Mouse (Mus musculus) CH12.LX (cell line): Measurements from ENCODE around the gene Man1a2. TPM values are rescaled to one million over a fixed set of nuclear protein-coding genes. Genes with fewer than 3 reads are reported as not detected.

ENCODE experiments used
- DNase-seq: peaks from one replicate; pipeline ENCODE4 v3.0.0-alpha.2; 2013; ENCODE audit errors: extremely low read depth
- H3K27ac ChIP-seq: 2 replicates; pipeline ENCODE4 v1.5.1; 2012; ENCODE audit warnings: low read depth, mild to moderate bottlenecking, control low read depth, moderate library complexity; ENCODE audit not compliant: insufficient read depth
- H3K27me3 ChIP-seq: replicated peaks from 2 replicates; pipeline ENCODE3; 2012; ENCODE audit warnings: inconsistent platforms
- H3K36me3 ChIP-seq, 2 experiments: replicated peaks in 1 of 2; 2 replicates each; pipeline versions ENCODE3 to v1.6.1; 2012; ENCODE audit warnings: inconsistent platforms in 1 of 2, low read length in 1 of 2, mild to moderate bottlenecking in 1 of 2, mixed read lengths in 1 of 2, moderate library complexity in 1 of 2; ENCODE audit not compliant: control insufficient read depth in 1 of 2, insufficient read depth in 1 of 2
- H3K4me1 ChIP-seq, 2 experiments: 2 replicates each; pipeline ENCODE4 v1.6.1; 2012; ENCODE audit warnings: inconsistent platforms in 1 of 2, moderate library complexity in 1 of 2; ENCODE audit not compliant: insufficient read depth in 2 of 2, control insufficient read depth in 1 of 2
- H3K4me2 ChIP-seq: 2 replicates; pipeline ENCODE4 v1.6.1; 2012; ENCODE audit warnings: low read depth, mild to moderate bottlenecking, control low read depth; ENCODE audit not compliant: poor library complexity, insufficient read depth, severe bottlenecking
- H3K4me3 ChIP-seq, 3 experiments: fragments of 150-350 bp in 1 of 3; sonication (generic) in 1 of 3; replicated peaks in 1 of 3; 2 replicates each; pipeline versions ENCODE3 to v1.5.1; 2011 to 2012; ENCODE audit warnings: low read depth in 2 of 3, low read length in 2 of 3, mild to moderate bottlenecking in 2 of 3, moderate library complexity in 2 of 3, control low read depth in 1 of 3, improper control_type of control experiment in 1 of 3, inconsistent platforms in 1 of 3, mixed read lengths in 1 of 3; ENCODE audit not compliant: poor library complexity in 1 of 3
- H3K79me2 ChIP-seq: replicated peaks from 2 replicates; pipeline ENCODE4 v1.6.1; 2012; ENCODE audit warnings: mild to moderate bottlenecking, moderate library complexity; ENCODE audit not compliant: control insufficient read depth, poor library complexity, insufficient read depth, severe bottlenecking; ENCODE audit errors: extremely low read depth
- H3K9ac ChIP-seq: 2 replicates; pipeline ENCODE4 v1.6.1; 2012; ENCODE audit warnings: low read depth, mild to moderate bottlenecking, control low read depth, moderate library complexity; ENCODE audit not compliant: insufficient read depth
- H3K9me3 ChIP-seq: replicated peaks from 2 replicates; pipeline ENCODE3; 2012; ENCODE audit warnings: low read length, inconsistent platforms, mixed read lengths
- BHLHE40 ChIP-seq: IDR thresholded peaks from 2 replicates; pipeline ENCODE4 v1.6.1; 2011; ENCODE audit warnings: mild to moderate bottlenecking, low read depth, low read length, improper control_type of control experiment
- CHD1 ChIP-seq: IDR thresholded peaks from 2 replicates; pipeline ENCODE4 v1.6.1; 2012; ENCODE audit warnings: low read depth, low read length, improper control_type of control experiment, inconsistent platforms
- ELF1 ChIP-seq: IDR thresholded peaks from 2 replicates; pipeline ENCODE4 v1.6.1; 2014; ENCODE audit warnings: low read depth, mild to moderate bottlenecking, inconsistent platforms, low read length, improper control_type of control experiment
- EP300 ChIP-seq: IDR thresholded peaks from 2 replicates; pipeline ENCODE4 v1.6.1; 2011; ENCODE audit warnings: low read length, improper control_type of control experiment
- ETS1 ChIP-seq: conservative IDR thresholded peaks from 2 replicates; pipeline ENCODE4 v1.6.1; 2012; ENCODE audit warnings: low read depth, mild to moderate bottlenecking, inconsistent platforms, low read length, improper control_type of control experiment, moderate library complexity
- GABPA ChIP-seq: IDR thresholded peaks from 2 replicates; pipeline ENCODE4 v1.6.1; 2012; ENCODE audit warnings: low read depth, low read length, improper control_type of control experiment, inconsistent platforms; ENCODE audit not compliant: insufficient replicate concordance
- HCFC1 ChIP-seq: IDR thresholded peaks from 2 replicates; pipeline ENCODE4 v1.6.1; 2012; ENCODE audit warnings: low read depth, mild to moderate bottlenecking, inconsistent platforms, low read length, improper control_type of control experiment
- IRF4 ChIP-seq: IDR thresholded peaks from 2 replicates; pipeline ENCODE4 v1.6.1; 2014; ENCODE audit warnings: low read depth, mild to moderate bottlenecking, inconsistent platforms, low read length, improper control_type of control experiment
- JUND ChIP-seq: conservative IDR thresholded peaks from 2 replicates; pipeline ENCODE4 v1.6.1; 2011; ENCODE audit warnings: low read depth, low read length, improper control_type of control experiment
- MAFK ChIP-seq: IDR thresholded peaks from 2 replicates; pipeline ENCODE4 v1.6.1; 2011; ENCODE audit warnings: low read length, improper control_type of control experiment; ENCODE audit not compliant: insufficient replicate concordance
- MAX ChIP-seq: IDR thresholded peaks from 2 replicates; pipeline ENCODE4 v1.6.1; 2011; ENCODE audit warnings: low read length, improper control_type of control experiment
- MEF2A ChIP-seq: IDR thresholded peaks from 2 replicates; pipeline ENCODE4 v1.6.1; 2014; ENCODE audit warnings: low read depth, mild to moderate bottlenecking, inconsistent platforms, low read length, improper control_type of control experiment, borderline replicate concordance
- MXI1 ChIP-seq: IDR thresholded peaks from 2 replicates; pipeline ENCODE4 v1.6.1; 2011; ENCODE audit warnings: mild to moderate bottlenecking, low read depth, low read length, improper control_type of control experiment
- NELFE ChIP-seq: IDR thresholded peaks from 2 replicates; pipeline ENCODE4 v1.6.1; 2011; ENCODE audit warnings: low read depth, low read length, improper control_type of control experiment
- POLR2A ChIP-seq: IDR thresholded peaks from 2 replicates; pipeline ENCODE4 v1.6.1; 2011; ENCODE audit warnings: low read depth, mild to moderate bottlenecking, improper control_type of control experiment, low read length
- RCOR1 ChIP-seq: conservative IDR thresholded peaks from 2 replicates; pipeline ENCODE4 v1.6.1; 2012; ENCODE audit warnings: low read depth, mild to moderate bottlenecking, inconsistent platforms, low read length, improper control_type of control experiment
- SIN3A ChIP-seq: IDR thresholded peaks from 2 replicates; pipeline ENCODE4 v1.6.1; 2012; ENCODE audit warnings: low read length, improper control_type of control experiment, inconsistent platforms
- SMC3 ChIP-seq: IDR thresholded peaks from 2 replicates; pipeline ENCODE4 v1.6.1; 2011; ENCODE audit warnings: low read depth, low read length, improper control_type of control experiment
- TBP ChIP-seq: conservative IDR thresholded peaks from 2 replicates; pipeline ENCODE4 v1.6.1; 2011; ENCODE audit warnings: low read depth, low read length, improper control_type of control experiment
- UBTF ChIP-seq: IDR thresholded peaks from 2 replicates; pipeline ENCODE4 v1.6.1; 2012; ENCODE audit warnings: low read depth, mild to moderate bottlenecking, inconsistent platforms, low read length, improper control_type of control experiment, moderate library complexity
- USF1 ChIP-seq: IDR thresholded peaks from 2 replicates; pipeline ENCODE4 v1.6.1; 2014; ENCODE audit warnings: low read depth, mild to moderate bottlenecking, inconsistent platforms, low read length, improper control_type of control experiment
- ZC3H11A ChIP-seq: IDR thresholded peaks from 2 replicates; pipeline ENCODE4 v1.6.1; 2012; ENCODE audit warnings: low read depth, mild to moderate bottlenecking, inconsistent platforms, low read length, improper control_type of control experiment
- ZKSCAN1 ChIP-seq: IDR thresholded peaks from 2 replicates; pipeline ENCODE4 v1.6.1; 2012; ENCODE audit warnings: low read depth, inconsistent platforms, low read length, improper control_type of control experiment, borderline replicate concordance
- ZMIZ1 ChIP-seq: IDR thresholded peaks from 2 replicates; pipeline ENCODE4 v1.6.1; 2012; ENCODE audit warnings: low read depth, mild to moderate bottlenecking, inconsistent platforms, low read length, improper control_type of control experiment
- ZNF384 ChIP-seq: IDR thresholded peaks from 2 replicates; pipeline ENCODE4 v1.6.1; 2012; ENCODE audit warnings: low read depth, low read length, improper control_type of control experiment, inconsistent platforms
- dilution Hi-C: fragments of 300-500 bp; cut with MboI; formaldehyde crosslinking; loops from 2 replicates; pipeline ENCODE4 v1.14.3; 2020; ENCODE audit warnings: low sequenced_read_pairs; ENCODE audit not compliant: extremely low pct_unique_long_range_greater_than_20kb, extremely low pct_ligation_motif_present
- in situ Hi-C: fragments of 300-500 bp; cut with MboI; formaldehyde crosslinking; loops from 3 replicates; pipeline ENCODE4 v1.14.3; 2019; ENCODE audit warnings: low sequenced_read_pairs, low pct_ligation_motif_present, low pct_unique_long_range_greater_than_20kb, mixed read lengths
- polyA plus RNA-seq: library from polyadenylated mRNA; unstranded; fragments of >175 nt; gene quantifications from 2 replicates; pipeline ENCODE4 v1.2.1, GENCODE M21; 2012; ENCODE audit warnings: low read depth; ENCODE audit not compliant: insufficient read length
- total RNA-seq, 2 experiments: library from RNA; depleted of rRNA; stranded (reverse); fragments of 300-350 nt in 1 of 2; fragments of >200 nt in 1 of 2; gene quantifications; 2 replicates each; pipeline ENCODE4 v1.2.3; 2012 to 2014

Man1a2 gene
- total and polyA plus RNA-seq, 3 experiments, result 31.1 to 73.6 (median 53.5) TPM

- TF ChIP-seq JUND (no peak), RCOR1 (no peak), NELFE (no peak), UBTF (no peak), ZKSCAN1 (no peak), MEF2A (0 out of 2 replicates have a peak, but pooled peaks have one; percentile 11), MAFK (no peak)
Observed at GRCm38 (mm10) chr3:100533429-100533828, 151.9 kb downstream of the Man1a2 start (continued).

- H3K27me3 ChIP-seq, result no peaks in the 10 kb centered on the region
- no peak; the same call in 1 of the 2 replicates for TF ChIP-seq SMC3
- TF ChIP-seq GABPA, result no peak
- peak; percentile 84 for TF ChIP-seq EP300
- TF ChIP-seq TBP, result 0 out of 2 replicates have a peak, but pooled peaks have one; percentile 13
- no peak for TF ChIP-seq ZKSCAN1
- TF ChIP-seq CHD1, result no peak
- TF ChIP-seq MXI1, result no peak
- no peak for TF ChIP-seq MAX
- TF ChIP-seq MEF2A, result 0 out of 2 replicates have a peak, but pooled peaks have one; percentile 4
- TF ChIP-seq ZC3H11A, result no peak
- TF ChIP-seq ELF1, result peak; percentile 60
- TF ChIP-seq RCOR1, result peak; percentile 46; the same call in 1 of the 2 replicates
- no peak for TF ChIP-seq HCFC1
- no peak for TF ChIP-seq JUND
- TF ChIP-seq USF1, result no peak
- peak; percentile 44; the same call in 1 of the 2 replicates for TF ChIP-seq BHLHE40
- TF ChIP-seq POLR2A, result peak; percentile 34; the same call in 1 of the 2 replicates
- no peak for TF ChIP-seq ETS1
- TF ChIP-seq ZMIZ1, result 0 out of 2 replicates have a peak, but pooled peaks have one; percentile 9
- peak; percentile 79 for TF ChIP-seq IRF4
- peak; percentile 24; the same call in 1 of the 2 replicates for TF ChIP-seq SIN3A
- TF ChIP-seq ZNF384, result peak; percentile 64
- TF ChIP-seq, all 38 proteins: peak for 11
- Histone ChIP-seq H3K79me2 (no peaks in the 10 kb centered on the region), H3K4me3 (no peak overlapping the region), H3K36me3 (no peaks in the 10 kb centered on the region), H3K9ac (no peak overlapping the region), H3K9me3 (no peaks in the 10 kb centered on the region), H3K4me1 (peaks cover 13 to 65% of the 10 kb centered on the region in 2 experiments), H3K27ac (0 out of 2 replicates have a peak overlapping the region, but pooled peaks have one; percentile 15), H3K4me2 (0 out of 2 replicates have a peak overlapping the region, but pooled peaks have one; percentile 22)
- dilution Hi-C loops, result no loop called here
- peak; percentile 65 for DNase-seq
- in situ Hi-C loops, result no loop called here
Observed at GRCm38 (mm10) chr3:100530919-100531318, 154.4 kb downstream of the Man1a2 start.
